Mouse (Mus musculus): Measurements from ENCODE around the gene S1pr2.

DNA sequence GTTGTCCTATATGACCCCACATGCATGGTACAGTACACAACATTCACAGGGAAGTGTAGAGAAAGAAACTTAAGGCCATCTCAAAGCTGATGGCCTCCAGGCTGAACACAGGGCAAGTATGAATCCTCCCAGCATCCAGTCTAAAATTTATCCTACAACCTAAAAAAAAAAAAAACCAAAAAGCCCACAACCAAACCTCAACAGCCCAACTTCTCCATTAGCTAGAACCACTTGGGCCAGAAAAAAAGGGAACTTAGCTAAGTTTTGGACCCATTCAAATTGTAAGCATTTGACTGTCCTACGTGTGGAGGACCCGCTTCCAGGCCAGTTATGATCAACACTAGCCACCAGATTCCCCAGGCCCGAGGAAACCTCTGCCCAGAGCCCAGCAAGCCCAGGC is 53.3 kb downstream of the S1pr2 start:
- no peak for TF ChIP-seq GATA1 (IDR thresholded peaks at IDR 0.05; ENCODE audit: borderline replicate concordance, low read length)
- no peak for TF ChIP-seq FLI1 (IDR thresholded peaks at IDR 0.05; ENCODE audit: low read length)

Data from megakaryocyte, embryonic 14.5 days (primary cell).